Mouse (Mus musculus) adrenal gland, adult 18-20 months (tissue): ENCODE measurements at regions not wholly inside any gene's neighbourhood (a gene's known extent, or its start where the extent isn't known, plus 50 kb on each side); places are given as distances from the start of the nearest gene placed in this dataset.

Source experiments
- DNase-seq, 2 experiments: peaks; one replicate each; pipeline ENCODE4 v3.0.0; 2021 to 2022; ENCODE audit warnings: low spot score in 2 of 2

DNA sequence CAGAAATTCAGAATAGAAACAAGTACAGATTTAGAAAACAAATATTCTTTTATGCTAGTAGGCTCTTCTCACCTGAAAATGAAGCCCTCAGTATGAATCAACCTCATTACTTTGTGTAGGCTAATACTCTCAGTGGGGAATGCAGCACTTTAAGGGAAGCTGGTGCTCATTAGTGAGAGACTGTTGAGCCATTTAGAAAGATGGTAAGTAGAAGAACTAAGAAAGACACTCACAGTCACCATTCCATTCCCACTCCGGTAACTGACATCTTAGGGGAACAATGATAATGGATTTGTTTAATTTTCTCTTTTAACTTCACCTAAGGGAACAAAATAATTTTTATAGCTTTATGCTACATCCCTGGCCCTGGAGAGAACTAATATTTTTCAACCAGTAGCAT lies 648.0 kb upstream of the Nova1 start:
- DNase-seq: no peak

DNA sequence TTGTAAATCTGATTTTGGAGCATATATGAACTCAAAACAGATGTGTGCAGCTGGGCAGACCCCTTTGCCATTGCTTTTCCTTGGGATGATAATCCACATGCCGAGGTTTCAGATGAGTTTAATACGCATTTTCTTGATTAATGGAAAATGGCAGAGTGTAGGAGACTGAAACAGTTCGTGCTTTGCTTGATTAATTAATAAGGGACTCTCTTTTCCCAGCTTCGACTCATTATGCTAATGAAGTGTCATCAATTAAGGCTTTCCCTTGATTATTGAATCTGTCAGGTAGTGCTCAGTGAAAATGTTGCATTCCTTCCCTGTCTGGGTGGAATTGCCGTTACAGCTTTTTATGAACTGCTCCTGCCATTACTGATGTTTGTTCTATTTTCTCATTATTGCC lies 647.2 kb upstream of the Nova1 start:
- no peak for DNase-seq

DNA sequence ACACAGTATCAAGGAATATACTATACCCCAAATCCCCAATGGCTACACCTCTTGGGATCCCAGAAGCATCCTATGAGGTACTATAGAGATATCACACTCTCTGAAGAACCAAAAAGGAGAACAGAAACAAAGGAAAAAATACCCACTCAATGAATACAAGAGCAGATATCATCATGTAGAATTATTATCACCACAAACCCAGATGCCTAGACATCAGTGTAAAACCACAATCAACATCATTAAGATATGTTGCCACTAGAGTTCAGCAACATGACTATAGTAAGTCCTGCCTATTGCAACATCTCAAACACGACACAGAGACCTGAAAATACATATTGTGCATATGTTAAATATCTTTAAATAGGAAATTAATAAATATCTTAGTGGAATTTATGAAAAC lies 612.9 kb upstream of the Nova1 start:
- no peak for DNase-seq

GRCm38 (mm10) chr12:47412251-47412650 lies 593.5 kb upstream of the Nova1 start:
- no peak for DNase-seq

- no peak for DNase-seq
These were observed 587.8 kb upstream of the Nova1 start for GRCm38 (mm10) chr12:47406563-47406962.

DNA sequence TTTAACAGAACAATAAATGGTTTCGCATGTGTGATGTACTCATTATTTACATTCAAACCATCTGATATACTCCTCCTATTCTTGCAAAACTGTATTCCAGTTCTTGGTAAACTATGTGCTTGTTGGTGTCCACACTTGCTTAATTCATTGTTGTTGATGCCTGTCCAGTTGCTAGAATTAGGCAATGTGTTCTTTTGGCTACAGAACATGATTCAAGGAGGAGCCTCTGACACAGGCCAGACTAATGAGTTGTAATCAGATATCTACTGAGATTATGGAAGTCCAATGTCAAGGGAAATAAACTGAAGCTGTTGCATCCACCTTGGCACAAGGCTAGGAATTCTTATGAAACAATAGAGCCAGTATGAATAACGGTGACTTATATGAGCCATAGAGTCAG lies 587.4 kb upstream of the Nova1 start:
- DNase-seq: no peak

GRCm38 (mm10) chr12:47383225-47383624 lies 564.5 kb upstream of the Nova1 start:
- DNase-seq: no peak

- no peak for DNase-seq
These were observed 534.5 kb upstream of the Nova1 start for GRCm38 (mm10) chr12:47353269-47353668.

DNA sequence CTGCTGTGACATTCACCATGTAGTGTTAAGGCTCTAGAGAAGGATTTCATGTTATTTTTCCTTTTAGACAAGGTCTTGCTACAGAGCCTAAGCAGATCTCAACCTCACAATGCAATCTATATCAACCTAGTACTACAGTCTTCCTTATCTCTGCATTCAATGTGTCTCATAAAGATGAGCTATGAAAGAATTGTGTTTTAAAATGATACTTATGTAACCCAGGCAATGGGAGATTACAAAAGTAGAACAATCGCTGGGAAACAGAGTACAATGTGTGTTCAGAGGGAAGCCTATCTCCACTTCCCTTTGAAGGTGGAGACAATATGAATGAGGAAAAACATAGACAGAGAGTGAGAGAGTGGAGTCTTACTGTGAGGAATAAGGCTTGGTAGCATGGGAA lies 532.5 kb upstream of the Nova1 start:
- DNase-seq: no peak

- DNase-seq: no peak
These were observed 494.7 kb upstream of the Nova1 start for GRCm38 (mm10) chr12:47313413-47313812.

- no peak for DNase-seq
These were observed 457.2 kb upstream of the Nova1 start for GRCm38 (mm10) chr12:47275904-47276303.

- DNase-seq: no peak
These were observed 453.6 kb upstream of the Nova1 start for GRCm38 (mm10) chr12:47272309-47272708.

DNA sequence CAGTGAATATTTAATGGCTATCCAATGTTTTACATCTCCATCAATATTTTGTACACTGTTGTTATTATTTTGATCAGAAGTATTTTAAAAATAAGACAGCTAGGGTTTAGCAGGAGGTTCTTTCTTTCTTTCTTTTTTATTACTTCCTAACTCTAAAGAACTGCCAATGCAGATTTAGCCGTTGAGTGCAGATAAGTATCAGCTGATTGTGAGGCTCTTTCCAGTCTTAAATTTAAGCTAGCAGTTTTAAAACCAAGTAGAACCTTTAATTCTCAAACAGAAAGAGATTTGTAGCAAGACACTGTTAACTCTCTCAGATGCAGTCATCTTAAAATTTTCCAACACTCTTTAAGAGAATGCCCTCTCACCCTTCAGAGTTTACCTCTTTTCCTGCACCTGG lies 445.4 kb upstream of the Nova1 start:
- no peak for DNase-seq

DNA sequence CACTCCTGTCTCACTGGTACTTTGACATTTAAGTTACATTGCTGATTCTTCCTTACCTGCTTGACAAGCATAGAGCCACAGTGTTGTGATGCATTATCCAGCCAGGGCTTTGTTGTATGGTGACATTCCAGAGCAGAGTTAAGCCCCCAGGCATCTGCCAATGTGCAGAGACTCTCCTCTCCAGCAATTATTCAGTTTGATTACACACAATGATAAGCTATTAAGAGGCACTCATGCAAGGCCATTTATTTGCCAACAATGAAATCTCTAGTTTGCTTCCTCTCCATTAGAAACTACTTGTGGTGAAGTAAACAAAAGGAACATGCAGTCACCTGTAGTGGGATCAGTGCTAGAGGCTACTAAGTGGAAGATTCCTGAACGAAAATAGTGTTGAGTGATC lies 444.7 kb upstream of the Nova1 start:
- no peak for DNase-seq

- DNase-seq: no peak
These were observed 433.6 kb upstream of the Nova1 start for GRCm38 (mm10) chr12:47252306-47252705.

- DNase-seq: no peak
These were observed 425.1 kb upstream of the Nova1 start for GRCm38 (mm10) chr12:47243623-47244514.

DNA sequence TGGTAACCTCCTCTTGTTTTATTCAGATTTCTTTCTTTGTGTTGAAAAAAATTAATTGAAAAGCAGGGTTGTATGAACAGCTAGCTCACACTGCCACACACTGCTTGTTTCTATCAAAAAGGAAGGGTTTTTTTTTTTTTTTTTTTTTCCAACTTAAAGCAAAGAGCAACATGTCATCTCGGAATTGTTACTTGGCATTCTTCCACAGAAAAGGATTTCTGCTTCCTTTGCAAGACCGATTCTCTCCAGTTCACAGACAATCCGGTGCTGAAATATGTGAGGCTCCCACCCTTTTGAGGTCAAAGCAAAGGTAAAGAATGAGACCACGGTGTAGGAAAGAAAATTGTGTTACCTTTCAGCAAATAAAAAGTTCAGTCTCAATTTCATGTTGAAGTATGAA lies 401.3 kb upstream of the Nova1 start:
- DNase-seq: no peak

DNA sequence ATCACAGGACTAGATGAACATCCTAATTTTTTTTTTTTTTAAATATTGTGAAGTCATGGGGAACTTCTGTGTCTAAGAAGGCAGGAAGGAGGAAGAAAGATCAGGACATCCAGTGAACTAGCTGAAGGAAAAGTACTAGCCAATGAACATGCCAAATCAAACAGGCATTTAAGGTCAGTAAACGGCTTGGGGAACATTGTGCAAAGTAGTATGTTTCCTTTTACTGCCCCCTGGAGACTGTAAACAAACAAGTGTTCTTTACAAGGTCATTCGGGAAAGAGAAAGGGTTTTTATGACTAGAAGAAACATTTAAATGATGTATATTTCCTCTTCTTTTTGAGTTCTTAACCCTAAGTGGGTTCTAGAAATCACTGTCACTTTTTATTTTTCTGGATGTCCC lies 400.6 kb upstream of the Nova1 start:
- DNase-seq: no peak

DNA sequence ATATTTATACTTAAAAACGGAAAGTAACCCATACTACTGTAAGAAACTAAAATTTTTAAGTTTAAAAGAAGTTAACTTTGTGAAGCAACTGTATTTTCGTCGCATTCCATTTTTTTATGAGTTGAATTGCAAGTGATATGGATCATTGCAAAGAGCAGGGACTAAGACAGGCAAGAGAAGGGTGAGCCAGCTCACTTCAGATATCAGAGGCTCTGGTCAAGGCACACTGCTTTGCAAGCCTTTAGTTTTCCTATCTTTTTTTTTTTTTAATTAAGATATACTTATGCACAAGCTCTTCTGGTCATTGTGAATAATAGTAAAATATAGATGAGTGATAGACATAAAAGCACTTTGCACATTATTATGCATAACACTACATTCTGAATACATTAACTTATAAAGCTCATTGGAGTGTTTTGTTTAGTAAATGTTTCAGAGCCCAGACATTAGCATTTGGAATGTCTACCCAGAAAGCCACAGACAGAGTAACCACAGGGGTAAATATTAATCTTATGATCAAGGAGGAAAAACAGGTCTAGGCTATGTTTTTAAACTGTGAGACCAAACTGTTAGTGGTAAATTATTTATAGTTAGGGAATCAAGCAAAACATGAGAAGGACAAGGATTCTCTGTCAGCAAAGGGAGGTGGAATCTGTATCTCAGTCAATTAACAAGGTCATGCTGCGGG lies 392.8 kb upstream of the Nova1 start:
- DNase-seq: no peak

DNA sequence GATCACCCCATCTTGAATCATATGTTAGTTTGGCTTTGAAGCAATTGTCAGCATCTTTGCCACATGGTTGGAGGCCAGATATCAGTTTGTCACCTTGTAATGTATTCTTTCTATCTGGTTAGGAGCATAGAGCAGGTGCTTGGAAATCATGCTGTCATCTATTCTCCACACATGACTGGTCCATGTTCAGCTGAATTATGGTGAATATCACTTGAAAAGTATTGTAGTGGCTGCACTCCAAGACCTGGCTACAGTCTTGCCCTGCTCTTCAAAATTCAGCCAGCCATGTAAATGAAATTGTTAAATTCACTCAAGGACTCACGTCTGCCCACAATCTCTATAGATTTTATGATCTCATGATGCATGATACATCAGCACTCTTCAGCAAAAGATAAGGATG lies 384.2 kb upstream of the Nova1 start:
- DNase-seq: no peak

- DNase-seq: no peak
These were observed 379.9 kb upstream of the Nova1 start for GRCm38 (mm10) chr12:47198609-47199008.

GRCm38 (mm10) chr12:47164736-47165135 lies 346.0 kb upstream of the Nova1 start:
- DNase-seq: no peak
